Mouse (Mus musculus): ENCODE data around the gene Hs3st4.

GRCm38 (mm10) chr7:124083741-124084140, 101.1 kb downstream of the Hs3st4 start:
- TF ChIP-seq CTCF (IDR thresholded peaks at IDR 0.05; ENCODE audit: control insufficient read depth, insufficient read depth, insufficient replicate concordance, low read depth, low read length) (no peak), POLR2A (IDR thresholded peaks at IDR 0.05; ENCODE audit: control insufficient read depth, low read depth, low read length) (no peak)

Measured in testis, adult 2 months (tissue).